Mouse (Mus musculus) urinary bladder, postnatal 10 days (tissue): ENCODE results near the gene Grin2c.

Source experiments
- DNase-seq: peaks from one replicate; pipeline ENCODE4 v3.0.0; 2022; ENCODE audit warnings: low spot score

Grin2c gene

DNA sequence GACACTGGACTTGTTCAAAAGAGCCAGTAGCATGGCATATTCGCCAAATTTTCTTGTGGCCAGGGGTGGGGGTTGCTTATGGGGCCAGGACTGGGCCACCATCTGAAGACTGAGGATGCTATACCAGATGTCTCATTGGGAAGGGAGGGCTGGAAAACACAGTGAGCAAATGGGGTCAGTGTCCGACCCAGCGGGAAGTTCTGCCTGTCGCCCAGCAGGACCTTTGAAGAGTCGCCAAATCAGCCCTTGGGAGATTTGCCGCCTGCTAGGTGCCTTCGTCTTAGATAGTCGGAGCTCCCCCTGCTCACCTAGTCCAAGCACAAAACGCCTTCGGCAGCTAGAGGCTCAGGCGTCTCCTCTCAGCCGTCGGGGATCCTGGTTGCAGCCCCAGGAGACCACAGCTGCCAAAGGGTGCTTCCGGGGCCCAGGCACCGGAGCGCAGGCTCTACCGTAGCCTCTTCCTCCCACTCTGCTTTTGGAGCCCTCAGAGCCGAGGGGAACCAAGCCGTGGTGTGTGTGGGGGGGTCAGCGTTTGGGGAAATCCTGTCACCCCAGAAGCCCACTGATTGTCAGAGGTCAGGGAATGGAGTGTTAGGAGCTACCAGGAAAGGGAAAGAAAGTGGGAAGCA is 1.2 kb downstream of the Grin2c start:
- DNase-seq = no peak

DNA sequence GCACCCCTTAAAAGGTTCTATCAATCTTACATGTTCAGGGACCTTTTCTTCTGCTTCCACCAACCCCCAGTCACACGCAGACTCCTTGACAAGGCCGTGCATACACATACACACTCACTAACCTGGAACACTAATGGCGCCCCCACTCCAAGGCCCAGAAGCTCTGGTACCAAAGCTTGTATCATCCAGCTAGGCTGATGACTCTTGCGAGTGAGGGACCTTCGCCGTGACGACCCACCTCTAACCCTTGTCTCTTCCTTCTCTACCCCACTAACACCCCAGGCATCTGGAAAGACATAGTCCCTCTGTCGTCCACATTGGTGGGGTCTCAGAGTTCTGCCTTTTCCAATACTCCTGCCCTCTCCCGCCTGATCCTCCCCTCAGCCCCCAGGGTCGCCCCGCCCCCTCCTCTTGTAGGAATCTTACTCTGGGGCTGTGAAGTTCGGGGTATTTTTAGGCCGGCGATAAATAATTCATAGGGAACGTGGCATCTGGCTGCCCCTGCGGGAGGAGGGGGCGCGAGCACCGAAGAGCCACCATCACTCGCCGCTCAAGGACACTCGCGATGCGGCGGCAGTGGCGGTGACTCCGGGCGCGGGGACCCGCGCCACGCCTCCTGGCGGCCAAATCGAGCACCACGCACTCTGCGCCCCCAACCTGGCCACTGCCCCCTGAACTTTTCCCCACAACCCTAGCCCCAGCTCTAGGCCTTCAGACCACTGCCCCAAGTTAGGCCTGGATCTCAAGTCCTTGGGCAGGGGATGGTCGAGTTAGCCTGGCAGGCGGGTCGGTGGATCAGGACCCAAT is 2.0 kb downstream of the Grin2c start:
- DNase-seq = no peak

DNA sequence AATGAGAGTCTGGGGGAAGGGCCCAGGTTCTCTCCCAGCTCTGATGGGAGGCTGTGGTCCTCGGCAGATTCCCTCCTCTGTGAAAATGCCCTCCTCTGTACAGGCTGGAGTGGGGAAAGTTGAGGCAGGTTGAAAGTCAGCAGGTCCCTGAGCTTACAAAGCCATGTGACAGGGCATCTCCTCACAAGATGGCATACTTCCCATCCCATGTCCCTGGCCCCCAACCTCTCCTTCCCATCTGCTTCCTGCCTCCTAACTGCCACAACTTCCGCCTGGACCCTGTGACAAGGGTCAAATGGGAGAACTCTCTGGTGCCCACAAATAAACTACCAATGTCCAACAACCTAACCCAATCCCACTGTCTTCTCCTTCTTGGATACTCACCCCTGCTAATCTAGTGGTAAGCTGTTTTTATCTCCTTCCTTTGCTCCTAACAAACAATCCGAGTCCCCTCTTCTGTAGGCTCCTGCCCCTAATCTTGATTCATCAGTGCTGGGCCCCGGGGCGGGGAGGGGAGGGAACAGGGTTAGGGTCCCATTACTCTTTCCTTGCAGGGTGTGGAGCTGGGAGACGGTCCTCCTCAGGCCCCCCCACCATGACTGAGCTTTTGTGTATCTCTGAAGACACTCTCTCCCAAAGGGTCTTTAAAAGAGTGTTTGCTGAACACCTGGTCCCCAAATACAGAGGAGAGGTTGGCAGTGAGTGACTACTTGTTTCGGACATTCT is 2.7 kb downstream of the Grin2c start:
- no peak for DNase-seq

DNA sequence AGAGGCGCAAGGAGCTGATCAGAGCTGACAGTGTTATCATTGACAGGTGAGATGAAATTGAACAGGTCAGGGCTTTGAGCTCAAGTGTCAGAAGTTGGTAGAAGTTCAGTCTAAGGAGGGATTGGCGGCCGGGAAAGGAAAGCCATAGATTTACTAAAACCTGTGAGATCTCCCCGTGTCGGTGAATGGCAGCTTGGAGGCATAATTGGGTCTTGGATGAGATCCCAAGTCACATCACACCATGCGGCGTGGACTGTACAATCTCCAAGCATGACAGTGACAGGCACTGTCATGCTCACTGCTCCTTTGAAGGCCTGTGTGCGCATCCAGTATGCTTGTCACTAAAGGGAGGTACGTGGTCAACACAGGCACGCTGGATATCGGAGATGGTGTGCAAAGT is 4.1 kb downstream of the Grin2c start:
- DNase-seq = no peak

DNA sequence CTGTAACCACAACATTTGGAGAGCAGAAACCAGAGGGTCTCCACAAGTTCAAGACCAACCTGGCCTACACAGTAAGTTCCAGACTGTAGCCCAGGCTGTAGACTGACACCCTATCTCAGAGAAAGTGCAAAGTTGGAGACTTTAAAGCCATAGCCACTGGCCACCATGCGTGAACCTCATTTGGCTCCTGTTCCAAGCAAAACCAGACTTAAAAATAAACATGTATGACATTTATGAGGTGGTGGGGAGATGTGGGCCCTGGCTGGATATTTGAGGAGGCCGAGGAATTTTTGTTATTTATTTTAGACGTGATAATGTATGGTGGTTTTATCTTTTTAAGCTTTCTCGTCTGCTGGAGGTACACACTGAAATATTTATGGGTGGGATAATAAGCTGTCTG is 7.9 kb downstream of the Grin2c start:
- no peak for DNase-seq

DNA sequence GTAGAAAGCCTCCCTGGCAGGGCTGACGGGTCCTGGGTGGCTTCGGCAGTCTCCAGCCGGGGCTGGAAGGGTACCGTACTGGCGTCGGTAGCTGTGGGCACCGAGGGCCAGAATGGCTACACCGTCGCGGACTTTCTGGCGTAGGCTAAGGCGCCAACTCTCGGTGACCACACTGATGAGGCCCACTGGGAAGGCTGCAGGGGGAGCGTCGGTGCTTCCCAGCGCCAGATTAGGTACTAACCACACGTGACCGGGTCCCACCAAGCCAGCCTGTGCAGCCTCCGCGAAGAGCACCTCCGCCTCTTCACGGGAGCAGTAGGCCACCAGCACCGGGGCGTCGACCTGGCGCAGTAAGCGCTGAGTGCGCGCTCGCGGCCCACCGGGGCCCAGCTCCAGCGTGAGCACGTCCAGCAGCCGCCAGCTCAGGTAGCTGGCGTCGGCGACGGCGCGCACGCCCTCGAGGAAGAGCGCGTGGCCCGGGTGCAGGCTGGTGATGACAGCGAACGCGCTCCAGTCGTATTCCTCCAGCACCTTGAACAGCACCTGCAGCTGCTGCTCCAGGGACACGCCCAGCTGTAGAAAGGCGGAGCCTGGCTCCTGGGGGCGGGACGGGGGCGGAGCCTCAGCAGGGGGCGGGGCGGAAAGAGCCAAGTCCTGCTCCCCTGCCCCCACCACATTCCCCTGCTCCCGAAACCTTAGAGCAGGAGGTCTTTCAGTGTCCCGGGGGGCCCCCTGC is 9.1 kb downstream of the Grin2c start:
- DNase-seq = no peak

DNA sequence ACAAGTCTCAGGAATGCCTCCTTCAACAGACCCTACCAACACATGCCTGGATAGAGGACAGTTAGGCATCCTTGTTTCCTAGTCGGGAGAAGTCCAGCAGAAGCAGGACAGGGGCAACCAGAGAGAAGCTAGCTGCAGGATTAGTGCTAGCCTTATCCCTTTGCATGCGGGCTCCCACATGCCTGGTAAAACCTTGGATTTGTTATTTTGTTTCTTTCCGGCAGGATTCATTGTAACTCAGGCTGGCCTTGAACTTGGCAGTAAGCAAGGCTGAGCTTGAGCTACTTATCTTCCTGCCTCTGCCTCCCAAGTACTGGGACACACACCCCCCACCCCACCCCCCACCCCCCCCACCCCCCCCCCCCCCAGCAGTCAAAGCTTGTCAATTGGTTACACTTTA is 15.8 kb downstream of the Grin2c start:
- DNase-seq = no peak

DNA sequence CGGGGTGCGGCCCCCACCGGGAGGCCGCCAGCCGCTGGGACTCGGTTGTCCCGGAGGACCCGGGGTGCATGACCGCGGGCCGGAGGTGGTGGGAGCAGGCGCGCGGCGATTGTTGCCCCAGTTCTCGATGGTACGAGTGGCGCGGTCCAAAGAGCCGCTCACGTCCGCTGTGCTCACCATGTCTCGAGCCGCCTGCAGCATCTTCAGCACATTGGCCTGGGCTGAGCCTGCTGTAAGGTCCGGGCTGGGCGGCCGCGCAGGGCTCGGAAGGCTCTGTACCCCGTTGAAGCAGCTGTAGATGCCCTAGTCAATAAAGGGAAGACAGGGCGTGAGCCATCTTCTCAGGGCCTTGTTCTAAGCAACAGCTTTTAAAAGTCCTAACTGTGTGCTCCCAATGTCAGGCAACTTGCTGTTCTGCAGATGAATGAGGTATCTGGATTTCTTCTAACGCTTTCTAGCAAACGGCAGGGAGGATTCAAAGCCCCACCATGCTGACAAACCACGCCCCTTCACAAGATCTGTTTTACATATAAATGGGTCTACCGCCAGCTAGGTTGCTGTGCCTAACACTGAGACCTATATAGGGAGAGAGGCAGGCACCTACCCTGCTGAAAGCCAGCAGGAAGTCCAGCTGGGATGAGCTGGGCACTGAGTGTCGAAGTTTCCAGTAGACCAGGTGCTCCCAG is 16.5 kb downstream of the Grin2c start:
- DNase-seq = no peak

DNA sequence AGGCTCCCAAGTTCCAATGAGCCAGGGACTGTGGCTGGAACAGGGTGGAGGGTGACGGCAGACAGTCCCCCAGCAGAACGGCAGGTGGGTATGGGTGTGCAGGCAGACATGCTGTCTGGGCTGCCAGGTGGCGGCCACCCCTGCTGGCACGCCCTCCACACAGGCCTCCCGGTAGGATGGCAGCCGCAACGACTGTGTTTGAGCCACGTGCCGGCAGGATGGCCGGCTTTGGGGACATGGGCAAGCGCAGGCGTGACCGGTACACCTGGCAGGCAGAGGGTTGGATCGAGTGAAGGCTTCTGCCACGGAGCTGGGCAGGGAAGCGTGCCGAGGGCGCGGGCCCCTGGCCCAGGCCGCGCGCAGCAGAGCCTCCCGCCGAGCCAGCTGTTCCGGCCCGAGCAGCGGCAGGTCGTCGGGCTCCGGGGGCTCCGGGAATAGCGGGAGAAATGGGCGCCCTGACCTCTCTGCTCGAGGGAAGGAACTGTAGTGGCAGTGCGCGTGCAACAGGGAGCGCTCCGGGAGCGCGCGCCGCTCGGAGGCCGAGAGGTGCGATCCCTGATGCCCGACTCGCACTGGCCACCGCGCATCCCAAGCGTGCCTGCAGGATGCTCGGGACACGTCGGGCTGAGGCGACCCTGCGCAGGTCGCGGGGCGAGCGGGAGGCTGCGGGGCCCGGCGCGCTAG is 17.2 kb downstream of the Grin2c start:
- DNase-seq = no peak

DNA sequence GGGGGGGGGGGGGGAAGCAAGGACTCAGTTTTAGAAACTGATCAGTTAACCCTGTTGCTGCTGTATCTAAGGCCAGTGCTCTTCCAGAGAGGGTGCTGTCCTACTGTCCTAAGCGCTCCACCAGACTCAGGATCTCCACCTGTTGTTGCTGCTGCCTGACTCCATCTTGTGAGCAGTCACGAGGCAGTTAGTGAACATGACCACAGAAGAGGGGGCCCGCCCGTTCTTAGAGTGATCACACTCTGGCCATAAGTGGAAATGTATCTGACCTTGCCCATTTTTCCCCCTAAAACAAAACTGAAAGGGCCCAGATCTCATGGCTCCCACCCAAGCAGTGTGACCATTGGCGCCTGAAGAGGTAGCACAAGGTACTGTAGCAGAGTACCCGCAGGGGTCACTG is 19.1 kb downstream of the Grin2c start:
- DNase-seq = no peak

DNA sequence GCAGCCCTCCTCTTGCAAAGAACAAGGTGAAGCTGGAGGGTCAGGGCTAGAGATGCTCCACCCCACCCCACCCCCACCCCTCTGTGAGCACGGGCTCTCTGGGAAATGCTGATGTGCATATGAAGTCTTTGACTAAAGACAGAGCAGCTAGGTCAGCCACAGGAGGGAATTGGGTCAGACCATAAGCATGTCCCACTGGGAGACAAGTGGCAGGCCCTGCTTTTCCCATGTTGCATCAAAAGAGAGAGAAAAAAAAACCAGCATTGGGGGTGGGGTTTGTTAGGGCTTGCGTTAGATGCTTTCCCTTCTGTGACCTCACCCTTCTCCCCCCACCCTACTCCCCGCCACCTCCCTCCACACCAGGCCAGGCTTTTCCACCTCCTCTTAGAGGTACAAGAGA is 19.8 kb downstream of the Grin2c start:
- DNase-seq = no peak

DNA sequence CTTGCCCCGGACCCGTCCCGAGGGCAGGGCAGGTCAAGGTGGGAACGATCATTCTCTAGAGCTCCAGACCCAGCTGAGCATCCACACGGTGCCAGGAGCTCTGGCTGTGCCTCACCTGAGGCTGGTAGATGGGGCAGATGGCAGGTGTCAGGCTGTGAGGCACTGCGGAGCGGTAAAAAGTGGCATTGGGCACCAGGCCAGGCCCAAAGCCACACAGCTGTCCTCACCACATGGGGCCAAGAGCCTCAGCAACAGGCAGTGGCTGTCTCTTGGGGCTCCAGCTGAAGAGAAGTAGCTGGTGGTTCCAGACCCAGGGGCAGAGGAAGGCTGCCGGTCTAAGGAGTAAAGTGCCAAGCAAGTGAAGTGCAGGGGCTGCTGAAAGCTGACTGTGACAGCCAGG is 20.7 kb downstream of the Grin2c start:
- DNase-seq = no peak

DNA sequence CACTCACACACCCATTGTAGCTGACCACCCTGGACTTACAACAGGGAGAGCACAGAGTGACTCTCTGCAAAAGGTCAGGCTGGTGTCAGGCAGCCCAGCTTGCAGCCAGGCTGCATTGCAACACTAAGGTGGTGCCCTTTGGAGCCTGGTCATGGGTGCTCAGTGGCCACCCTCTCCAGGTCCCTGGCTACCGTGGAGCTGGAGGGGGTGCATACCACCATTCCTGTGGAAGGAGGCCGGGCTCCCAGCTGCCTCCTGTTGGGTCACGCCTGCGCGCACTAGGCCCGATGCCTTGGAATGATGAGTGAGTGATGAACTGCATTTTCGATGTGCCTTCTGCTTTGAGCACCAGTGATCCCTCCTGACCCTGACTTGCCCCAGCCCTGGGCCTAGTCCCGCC is 22.2 kb downstream of the Grin2c start:
- no peak for DNase-seq

DNA sequence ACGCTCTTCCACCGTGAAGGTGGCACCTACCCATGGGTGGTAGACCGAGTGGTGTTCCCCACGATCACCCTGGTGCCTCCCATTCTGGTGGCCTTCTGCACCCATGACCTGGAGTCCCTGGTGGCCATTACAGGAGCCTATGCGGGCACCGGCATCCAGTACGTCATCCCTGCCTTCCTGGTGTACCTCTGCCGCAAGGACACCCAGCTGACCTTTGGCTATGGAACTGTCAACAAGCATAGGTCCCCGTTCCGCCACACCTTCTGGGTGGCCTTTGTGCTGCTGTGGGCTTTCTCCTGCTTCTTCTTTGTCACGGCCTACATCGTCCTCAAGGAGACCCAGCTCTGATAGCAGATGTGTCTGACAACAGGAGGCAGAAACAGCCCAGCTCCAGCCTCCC is 23.3 kb downstream of the Grin2c start:
- DNase-seq = no peak

DNA sequence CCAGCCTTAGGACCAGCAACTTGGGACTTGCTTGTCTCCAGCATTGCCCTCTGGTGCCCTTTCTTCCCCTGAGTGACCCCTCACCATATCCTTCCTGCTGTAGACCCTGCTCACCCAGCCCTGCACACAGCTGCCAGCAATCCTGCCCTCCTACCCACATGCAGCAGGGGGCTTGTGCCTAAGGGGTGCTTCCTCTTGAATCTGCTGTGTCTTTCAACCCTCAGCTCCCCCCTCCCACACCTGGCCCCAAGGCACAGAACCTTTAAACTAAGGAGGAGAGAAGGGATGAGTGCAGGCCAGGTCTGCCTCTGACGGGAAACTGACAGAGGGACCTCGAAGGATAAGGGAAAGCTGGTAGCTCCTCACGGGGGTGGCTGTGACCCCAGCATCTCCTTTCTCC is 24.3 kb downstream of the Grin2c start:
- no peak for DNase-seq

DNA sequence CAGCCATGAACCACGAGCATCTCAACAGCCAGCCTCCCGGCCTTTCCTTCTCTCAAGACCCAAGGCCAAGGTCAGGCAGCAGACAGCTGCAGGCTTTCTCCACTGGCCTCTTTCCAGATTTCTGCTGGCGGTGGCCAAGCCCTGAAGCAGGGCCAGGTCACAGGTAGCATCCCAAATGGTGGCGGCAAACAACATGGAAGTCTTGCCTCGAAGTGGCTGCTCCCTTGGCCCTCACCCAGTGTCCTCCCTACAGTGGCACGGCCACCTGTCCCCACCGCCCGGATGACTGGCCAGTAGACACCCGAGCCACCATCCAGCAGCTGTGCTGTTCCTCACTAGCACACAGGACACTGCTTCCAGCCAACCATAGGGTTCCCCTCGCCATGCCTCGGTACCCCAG is 25.6 kb downstream of the Grin2c start:
- no peak for DNase-seq

DNA sequence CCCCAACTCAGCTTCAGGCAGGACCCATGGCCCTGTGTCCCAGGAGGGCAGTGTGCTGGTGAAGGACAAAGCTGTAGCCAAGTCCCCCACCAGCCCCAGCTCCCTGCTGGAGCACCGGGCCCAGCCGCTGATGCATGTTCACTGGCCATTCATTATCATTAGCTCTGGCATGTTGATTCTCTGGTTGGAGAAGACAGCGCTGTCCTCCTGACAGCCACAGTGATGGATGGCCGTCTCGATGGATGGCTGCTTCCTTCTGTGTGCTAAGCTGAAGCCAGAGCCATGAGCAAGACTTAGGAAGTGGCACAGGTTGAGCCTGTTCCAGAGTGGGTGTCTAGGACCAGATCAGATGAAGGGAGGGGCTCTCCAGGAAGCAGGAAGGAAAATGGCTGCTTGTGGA is 30.5 kb downstream of the Grin2c start:
- DNase-seq = no peak

DNA sequence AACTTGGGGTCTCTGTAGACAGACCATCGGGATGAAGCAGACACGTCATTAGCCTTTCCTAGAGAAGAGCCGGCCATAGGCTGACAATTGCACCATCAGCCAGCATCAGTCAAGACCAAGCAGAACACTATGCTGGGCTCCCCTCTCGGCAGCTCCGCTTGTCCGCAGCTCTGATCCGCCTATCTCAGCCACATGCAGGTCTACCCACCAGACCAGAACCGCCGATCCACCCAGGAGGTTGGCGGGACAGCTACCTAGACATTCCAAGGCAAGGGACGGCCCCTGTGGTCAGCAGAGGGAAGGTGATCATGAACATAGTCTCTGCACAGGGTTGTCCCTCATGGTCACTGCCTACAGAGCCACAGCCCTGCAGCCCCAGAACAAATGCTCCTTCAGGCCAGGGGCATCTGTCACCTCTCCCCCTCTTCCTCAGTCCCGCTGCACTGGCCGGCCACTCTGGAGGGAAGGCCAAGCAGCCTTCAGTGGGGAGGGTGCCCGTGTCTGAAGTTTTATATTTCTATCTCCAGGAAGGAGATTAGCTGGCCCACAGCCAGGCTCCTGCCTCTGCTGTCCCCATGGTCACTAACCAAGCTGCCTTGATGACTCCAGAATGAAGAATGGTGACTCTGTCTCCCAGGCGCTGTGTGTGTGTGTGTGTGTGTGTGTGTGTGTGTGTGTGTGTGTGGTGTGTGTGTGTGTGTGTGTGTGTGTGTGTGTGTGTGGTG is 32.6 kb downstream of the Grin2c start:
- no peak for DNase-seq

DNA sequence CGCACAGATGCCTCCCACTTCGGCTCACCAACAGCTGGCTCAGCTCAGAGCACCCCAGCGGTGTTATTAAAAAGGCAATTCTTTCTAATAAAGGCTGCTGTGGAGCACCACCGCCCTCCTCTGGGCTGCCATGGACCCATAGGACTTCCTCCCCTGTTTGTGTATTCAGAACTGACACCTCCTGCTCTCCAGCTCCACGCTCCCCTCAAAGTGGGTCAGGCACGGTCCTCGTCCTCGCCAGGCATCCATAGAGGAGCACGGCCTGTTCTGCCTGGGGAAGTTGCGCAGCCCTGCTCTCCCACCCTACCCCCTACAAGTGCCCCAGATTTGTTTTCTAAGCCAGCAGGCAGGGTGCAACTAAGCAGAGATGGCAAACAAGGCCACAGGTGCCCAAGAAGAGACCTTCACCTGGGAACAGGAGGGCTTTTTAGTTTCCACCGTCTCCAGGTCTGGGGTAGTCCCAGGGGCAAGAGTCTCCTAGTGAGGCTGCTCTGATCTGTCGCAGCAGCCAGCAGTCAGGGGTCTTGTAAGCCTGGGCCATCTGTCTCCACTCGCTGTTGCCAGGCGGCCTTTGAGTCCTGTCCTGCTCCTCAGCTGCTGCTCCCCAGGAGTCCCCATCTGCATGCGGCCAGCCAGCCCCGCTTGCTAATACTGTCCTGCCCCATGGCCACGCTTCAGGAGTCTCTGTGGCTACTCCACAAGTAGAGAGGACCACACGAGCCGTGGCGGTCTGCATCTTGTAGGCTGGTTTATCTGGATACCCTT is 33.3 kb downstream of the Grin2c start:
- no peak for DNase-seq

DNA sequence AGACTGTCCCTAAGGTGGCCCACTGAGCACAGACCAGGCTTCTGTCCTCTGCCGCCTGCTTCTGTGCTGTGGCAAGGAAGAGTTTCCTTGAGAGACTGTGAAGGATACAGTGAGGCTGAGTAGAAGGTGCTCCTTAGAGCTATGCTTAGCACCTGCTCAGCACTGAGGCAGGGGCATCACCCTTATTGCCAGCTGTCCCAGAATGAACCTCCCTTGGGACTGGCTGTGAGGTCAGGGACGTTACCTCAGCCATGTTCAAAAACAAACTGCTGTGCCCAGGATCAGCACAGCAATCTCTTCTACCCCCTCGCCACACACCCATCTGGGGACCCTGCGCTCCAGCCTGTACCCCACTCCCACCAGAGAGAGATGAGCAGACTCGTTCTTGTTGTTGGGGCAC is 34.2 kb downstream of the Grin2c start:
- DNase-seq = no peak
